Mouse (Mus musculus) layer of hippocampus, adult 6 months (tissue): ENCODE data around the gene Gm7102. TPM values are rescaled to one million over a fixed set of nuclear protein-coding genes. Genes with fewer than 3 reads are reported as not detected.

ENCODE experiments used
- long read RNA-seq, 2 experiments: library from polyadenylated mRNA; unstranded; transcript quantifications; one replicate each; pipeline ENCODE4 v2.0.0; 2019 to 2020
- polyA plus RNA-seq: library from polyadenylated mRNA; unstranded; fragments of <200 nt; fragmentation: Nextera tagmentation; gene quantifications from 2 replicates; pipeline ENCODE4 v1.2.3, GENCODE M21; 2021

Gm7102 gene
- polyA plus RNA-seq, result not detected in 2 replicates
- long read RNA-seq, experiment 1, result 0 reads
- long read RNA-seq, experiment 2, result 0 reads

DNA sequence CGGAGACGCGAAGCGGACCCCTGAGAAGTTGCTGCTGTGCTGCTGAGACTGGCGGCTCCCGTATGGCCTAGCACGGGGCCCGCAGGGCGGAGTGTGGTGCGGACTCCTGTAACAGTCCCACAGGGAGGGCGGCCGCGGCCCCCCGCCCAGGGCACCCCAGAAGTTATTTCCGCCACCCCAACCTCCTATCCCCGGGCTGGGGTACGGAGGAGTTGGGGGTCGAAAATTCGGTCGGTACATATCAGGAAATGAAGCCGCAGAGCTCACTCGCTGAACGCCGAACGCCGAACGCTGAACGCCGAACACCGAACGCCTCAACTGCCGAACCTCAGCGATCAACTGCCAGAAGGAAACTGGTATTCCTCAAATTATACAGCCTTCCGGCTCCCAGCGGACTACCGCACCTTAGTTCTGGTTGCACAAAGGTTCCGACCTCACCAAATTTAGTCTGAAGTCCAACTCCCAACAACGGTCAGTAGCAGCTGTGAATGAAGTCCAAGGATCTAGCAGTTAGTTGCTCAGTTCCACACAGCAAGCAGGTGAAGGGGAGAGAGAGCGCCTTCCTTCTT is at the start of gene Gm7102:
Gene Gm7102 (minus strand): TSS at position 554 of the 569 bp plus-strand sequence.

DNA sequence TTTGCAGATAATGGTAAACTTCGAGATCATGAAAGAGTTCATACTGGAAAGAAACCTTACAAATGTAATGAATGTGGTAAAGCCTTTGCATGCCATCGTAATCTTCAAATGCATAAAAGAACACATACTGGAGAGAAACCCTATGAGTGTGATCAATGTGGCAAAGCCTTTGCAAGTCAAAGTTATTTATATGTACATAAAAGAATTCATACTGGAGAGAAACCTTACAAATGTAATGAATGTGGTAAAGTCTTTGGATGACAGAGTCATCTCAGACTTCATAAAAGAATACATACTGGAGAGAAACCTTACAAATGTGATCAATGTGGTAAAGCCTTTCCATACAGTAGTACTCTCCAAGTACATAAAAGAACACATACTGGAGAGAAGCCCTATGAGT is 7.5 kb upstream of the Gm7102 start, which contains the start of gene Gm6020:
Gene Gm6020 (plus strand): TSS at position 301 of the 400 bp plus-strand sequence.

GRCm38 (mm10) chr19:61140342-61141206 is 35.5 kb downstream of the Gm7102 start, which contains the start of gene Zfp950:
Zfp950 (minus strand) TSS chr19:61140840.

Other genes with a start within 250 kb of the Gm7102 start
- gene Zfp950, start 35.5 kb downstream of the Gm7102 start, polyA plus RNA-seq, result 19.9 and 21.7 TPM in 2 replicates
- not detected in 2 replicates for gene Gm6020, start 7.6 kb upstream of the Gm7102 start, polyA plus RNA-seq
- 7.5 and 12.9 TPM in 2 replicates for gene Csf2ra, start 52.1 kb upstream of the Gm7102 start, polyA plus RNA-seq
- not detected in 2 replicates for gene Gm21060, start 120.8 kb upstream of the Gm7102 start, polyA plus RNA-seq